Mouse (Mus musculus): Measurements from ENCODE around the gene Galnt16.

GRCm38 (mm10) chr12:80483397-80483796 is 34.7 kb upstream of the Galnt16 start:
- TF ChIP-seq CTCF (IDR thresholded peaks at IDR 0.05; ENCODE audit: low read depth) (no peak), EP300 (optimal IDR thresholded peaks at IDR 0.05) (no peak)

Data from stomach, postnatal 0 days (tissue).